Mouse (Mus musculus): ENCODE data around the gene Slc9a1. TPM values are rescaled to one million over a fixed set of nuclear protein-coding genes. Genes with fewer than 3 reads are reported as not detected.

Gene Slc9a1
- polyA plus RNA-seq, 1 experiment from 2014 or later: 10.6 TPM

- Histone ChIP-seq H3K9me3 (ENCODE audit: control insufficient read depth, low read depth, low read length) (no peaks in the 10 kb centered on the region), H3K9ac (replicated peaks; ENCODE audit: low read depth, low read length) (no peak overlapping the region), H3K27ac (ENCODE audit: low read length) (no peak overlapping the region), H3K36me3 (ENCODE audit: control insufficient read depth, insufficient read depth, low read length) (peaks cover 17% of the 10 kb centered on the region), H3K4me2 (replicated peaks; ENCODE audit: low read depth, low read length) (no peak overlapping the region), H3K4me3 (ENCODE audit: low read depth, low read length) (no peak overlapping the region), H3K4me1 (ENCODE audit: control insufficient read depth, insufficient read depth, low read length) (no peaks in the 10 kb centered on the region), H3K27me3 (ENCODE audit: control insufficient read depth, insufficient read depth, low read length) (no peaks in the 10 kb centered on the region)
- 45% methylated on average over 4 of the region's 4 CpGs for WGBS
- ATAC-seq (ENCODE audit: insufficient number of reproducible peaks, insufficient read depth, low FRiP score, low read depth): peak; percentile 50; the same call in 1 of the 2 replicates
Observed at GRCm38 (mm10) chr4:133424100-133424499, 54.6 kb downstream of the Slc9a1 start.

- Histone ChIP-seq H3K9me3 (ENCODE audit: control insufficient read depth, low read depth, low read length) (no peaks in the 10 kb centered on the region), H3K36me3 (ENCODE audit: control insufficient read depth, insufficient read depth, low read length) (peaks cover 10% of the 10 kb centered on the region; the same call in 1 of the 2 replicates), H3K4me1 (ENCODE audit: control insufficient read depth, insufficient read depth, low read length) (no peaks in the 10 kb centered on the region), H3K4me2 (replicated peaks; ENCODE audit: low read depth, low read length) (no peak overlapping the region), H3K4me3 (ENCODE audit: low read depth, low read length) (no peak overlapping the region), H3K9ac (replicated peaks; ENCODE audit: low read depth, low read length) (no peak overlapping the region), H3K27ac (ENCODE audit: low read length) (no peak overlapping the region), H3K27me3 (ENCODE audit: control insufficient read depth, insufficient read depth, low read length) (no peaks in the 10 kb centered on the region)
- 69% methylated on average over 5 of the region's 5 CpGs for WGBS
- no peak for ATAC-seq (ENCODE audit: insufficient number of reproducible peaks, insufficient read depth, low FRiP score, low read depth)
Observed at GRCm38 (mm10) chr4:133426141-133426540, 56.6 kb downstream of the Slc9a1 start.

DNA sequence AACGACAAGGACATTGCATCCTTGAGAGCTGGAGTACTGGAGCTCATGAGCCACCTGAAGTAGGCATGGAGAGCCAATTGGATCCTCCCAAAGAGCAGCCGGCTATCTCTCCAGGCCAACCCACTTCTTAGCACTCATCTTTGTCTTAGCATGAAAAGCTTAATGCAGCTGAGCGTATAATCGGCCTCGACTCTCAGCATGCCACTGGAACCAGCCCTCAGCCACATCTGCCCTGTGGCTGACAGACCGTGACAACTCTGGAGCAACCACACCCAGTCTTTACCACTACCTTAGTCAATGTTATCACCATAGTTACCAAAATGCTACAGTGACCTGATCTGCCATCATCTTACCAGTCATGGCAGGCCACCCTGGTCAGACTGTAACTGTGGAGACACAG is 62.0 kb downstream of the Slc9a1 start:
- H3K4me3 ChIP-seq (ENCODE audit: low read depth, low read length): no peak overlapping the region
- no peak for ATAC-seq (ENCODE audit: insufficient number of reproducible peaks, insufficient read depth, low FRiP score, low read depth)
- 87% methylated on average over 6 of the region's 6 CpGs for WGBS
- H3K4me1 ChIP-seq (ENCODE audit: control insufficient read depth, insufficient read depth, low read length): no peaks in the 10 kb centered on the region
- no peak overlapping the region for H3K4me2 ChIP-seq (replicated peaks; ENCODE audit: low read depth, low read length)
- no peaks in the 10 kb centered on the region for H3K27me3 ChIP-seq (ENCODE audit: control insufficient read depth, insufficient read depth, low read length)
- H3K9me3 ChIP-seq (ENCODE audit: control insufficient read depth, low read depth, low read length): no peaks in the 10 kb centered on the region
- no peaks in the 10 kb centered on the region for H3K36me3 ChIP-seq (ENCODE audit: control insufficient read depth, insufficient read depth, low read length)
- H3K27ac ChIP-seq (ENCODE audit: low read length): no peak overlapping the region
- no peak overlapping the region for H3K9ac ChIP-seq (replicated peaks; ENCODE audit: low read depth, low read length)

GRCm38 (mm10) chr4:133432560-133433171 is 63.2 kb downstream of the Slc9a1 start:
- no peak overlapping the region for H3K9ac ChIP-seq (replicated peaks; ENCODE audit: low read depth, low read length)
- H3K4me3 ChIP-seq (ENCODE audit: low read depth, low read length): no peak overlapping the region
- 19% methylated on average over 17 of the region's 17 CpGs for WGBS
- H3K4me2 ChIP-seq (replicated peaks; ENCODE audit: low read depth, low read length): 0 out of 2 replicates have a peak overlapping the region, but pooled peaks have one; percentile 15
- H3K9me3 ChIP-seq (ENCODE audit: control insufficient read depth, low read depth, low read length): no peaks in the 10 kb centered on the region
- no peaks in the 10 kb centered on the region for H3K36me3 ChIP-seq (ENCODE audit: control insufficient read depth, insufficient read depth, low read length)
- no peak for ATAC-seq (ENCODE audit: insufficient number of reproducible peaks, insufficient read depth, low FRiP score, low read depth)
- no peaks in the 10 kb centered on the region for H3K27me3 ChIP-seq (ENCODE audit: control insufficient read depth, insufficient read depth, low read length)
- no peak overlapping the region for H3K27ac ChIP-seq (ENCODE audit: low read length)
- H3K4me1 ChIP-seq (ENCODE audit: control insufficient read depth, insufficient read depth, low read length): no peaks in the 10 kb centered on the region

GRCm38 (mm10) chr4:133435921-133436320 is 66.4 kb downstream of the Slc9a1 start:
- WGBS: 88% methylated on average over 11 of the region's 11 CpGs
- Histone ChIP-seq H3K4me2 (replicated peaks; ENCODE audit: low read depth, low read length) (no peak overlapping the region), H3K36me3 (ENCODE audit: control insufficient read depth, insufficient read depth, low read length) (no peaks in the 10 kb centered on the region), H3K4me3 (ENCODE audit: low read depth, low read length) (no peak overlapping the region), H3K4me1 (ENCODE audit: control insufficient read depth, insufficient read depth, low read length) (peaks cover 18% of the 10 kb centered on the region), H3K9ac (replicated peaks; ENCODE audit: low read depth, low read length) (no peak overlapping the region), H3K27me3 (ENCODE audit: control insufficient read depth, insufficient read depth, low read length) (no peaks in the 10 kb centered on the region), H3K9me3 (ENCODE audit: control insufficient read depth, low read depth, low read length) (no peaks in the 10 kb centered on the region), H3K27ac (ENCODE audit: low read length) (no peak overlapping the region)
- no peak for ATAC-seq (ENCODE audit: insufficient number of reproducible peaks, insufficient read depth, low FRiP score, low read depth)

GRCm38 (mm10) chr4:133439460-133440376 is 70.2 kb downstream of the Slc9a1 start:
- no peaks in the 10 kb centered on the region for H3K27me3 ChIP-seq (ENCODE audit: control insufficient read depth, insufficient read depth, low read length)
- ATAC-seq (ENCODE audit: insufficient number of reproducible peaks, insufficient read depth, low FRiP score, low read depth): peak; percentile 87; the same call in 1 of the 2 replicates
- peak overlapping the region; percentile 95 for H3K27ac ChIP-seq (ENCODE audit: low read length)
- peaks cover 18% of the 10 kb centered on the region for H3K4me1 ChIP-seq (ENCODE audit: control insufficient read depth, insufficient read depth, low read length)
- no peaks in the 10 kb centered on the region for H3K9me3 ChIP-seq (ENCODE audit: control insufficient read depth, low read depth, low read length)
- peak overlapping the region; percentile 28; the same call in 1 of the 2 replicates for H3K9ac ChIP-seq (replicated peaks; ENCODE audit: low read depth, low read length)
- H3K4me3 ChIP-seq (ENCODE audit: low read depth, low read length): no peak overlapping the region
- H3K4me2 ChIP-seq (replicated peaks; ENCODE audit: low read depth, low read length): peak overlapping the region; percentile 38
- H3K36me3 ChIP-seq (ENCODE audit: control insufficient read depth, insufficient read depth, low read length): no peaks in the 10 kb centered on the region
- 6% methylated on average over 17 of the region's 17 CpGs for WGBS

- ATAC-seq (ENCODE audit: insufficient number of reproducible peaks, insufficient read depth, low FRiP score, low read depth): peak; percentile 47; the same call in 1 of the 2 replicates
- peak overlapping the region; percentile 95 for H3K27ac ChIP-seq (ENCODE audit: low read length)
- H3K9me3 ChIP-seq (ENCODE audit: control insufficient read depth, low read depth, low read length): no peaks in the 10 kb centered on the region
- H3K9ac ChIP-seq (replicated peaks; ENCODE audit: low read depth, low read length): no peak overlapping the region; the same call in 1 of the 2 replicates
- peak overlapping the region; percentile 38 for H3K4me2 ChIP-seq (replicated peaks; ENCODE audit: low read depth, low read length)
- WGBS: 5% methylated on average over 6 of the region's 6 CpGs
- no peaks in the 10 kb centered on the region for H3K27me3 ChIP-seq (ENCODE audit: control insufficient read depth, insufficient read depth, low read length)
- H3K4me3 ChIP-seq (ENCODE audit: low read depth, low read length): no peak overlapping the region
- peaks cover 18% of the 10 kb centered on the region for H3K4me1 ChIP-seq (ENCODE audit: control insufficient read depth, insufficient read depth, low read length)
- H3K36me3 ChIP-seq (ENCODE audit: control insufficient read depth, insufficient read depth, low read length): no peaks in the 10 kb centered on the region
Observed at GRCm38 (mm10) chr4:133440377-133440795, 70.9 kb downstream of the Slc9a1 start.

- H3K36me3 ChIP-seq (ENCODE audit: control insufficient read depth, insufficient read depth, low read length): no peaks in the 10 kb centered on the region
- ATAC-seq (ENCODE audit: insufficient number of reproducible peaks, insufficient read depth, low FRiP score, low read depth): no peak
- peaks cover 18% of the 10 kb centered on the region for H3K4me1 ChIP-seq (ENCODE audit: control insufficient read depth, insufficient read depth, low read length)
- no peak overlapping the region for H3K9ac ChIP-seq (replicated peaks; ENCODE audit: low read depth, low read length)
- H3K27ac ChIP-seq (ENCODE audit: low read length): no peak overlapping the region
- H3K9me3 ChIP-seq (ENCODE audit: control insufficient read depth, low read depth, low read length): no peaks in the 10 kb centered on the region
- no peaks in the 10 kb centered on the region for H3K27me3 ChIP-seq (ENCODE audit: control insufficient read depth, insufficient read depth, low read length)
- no peak overlapping the region for H3K4me3 ChIP-seq (ENCODE audit: low read depth, low read length)
- WGBS: 57% methylated on average over 3 of the region's 3 CpGs
- H3K4me2 ChIP-seq (replicated peaks; ENCODE audit: low read depth, low read length): no peak overlapping the region
Observed at GRCm38 (mm10) chr4:133442194-133442593, 72.7 kb downstream of the Slc9a1 start.
